Mouse (Mus musculus): Measurements from ENCODE around the gene Rtn3.

DNA sequence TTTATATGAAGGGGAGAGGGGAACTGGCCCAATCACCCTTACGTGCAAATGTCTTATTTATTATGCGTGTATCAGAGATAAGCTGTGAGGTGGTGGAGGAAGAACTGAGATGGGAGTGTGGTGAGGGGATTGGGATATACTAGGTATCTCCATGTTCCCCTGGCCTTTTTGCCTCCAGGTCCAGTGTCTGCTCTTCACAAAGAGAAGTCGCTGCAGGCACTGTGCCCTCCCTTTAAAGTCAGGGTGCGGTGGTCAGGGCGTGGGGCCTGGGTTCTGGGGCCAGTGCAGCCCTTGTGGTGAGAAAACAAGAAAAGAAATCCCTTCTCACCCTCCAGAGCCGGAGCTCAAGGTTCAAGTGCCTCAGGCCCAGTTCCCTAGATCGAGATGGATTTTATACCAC is 59.0 kb downstream of the Rtn3 start:
- TF ChIP-seq CTCF (IDR thresholded peaks at IDR 0.05; ENCODE audit: borderline replicate concordance, insufficient read depth, low read length) (no peak), POLR2A (IDR thresholded peaks at IDR 0.05; ENCODE audit: low read depth, low read length) (no peak)

All from embryonic fibroblast, embryonic 13.5 days (primary cell).